Mouse (Mus musculus) bone marrow macrophage, adult 2 months (primary cell): ENCODE data around the gene Fam3b.

ENCODE experiments used
- CTCF ChIP-seq: IDR thresholded peaks from 2 replicates; pipeline ENCODE4 v1.5.1; 2012; ENCODE audit warnings: low read depth, mild to moderate bottlenecking, low read length, moderate library complexity
- POLR2A ChIP-seq: IDR thresholded peaks from 2 replicates; pipeline ENCODE4 v1.6.1; 2012; ENCODE audit warnings: mild to moderate bottlenecking, low read depth, low read length, borderline replicate concordance

DNA sequence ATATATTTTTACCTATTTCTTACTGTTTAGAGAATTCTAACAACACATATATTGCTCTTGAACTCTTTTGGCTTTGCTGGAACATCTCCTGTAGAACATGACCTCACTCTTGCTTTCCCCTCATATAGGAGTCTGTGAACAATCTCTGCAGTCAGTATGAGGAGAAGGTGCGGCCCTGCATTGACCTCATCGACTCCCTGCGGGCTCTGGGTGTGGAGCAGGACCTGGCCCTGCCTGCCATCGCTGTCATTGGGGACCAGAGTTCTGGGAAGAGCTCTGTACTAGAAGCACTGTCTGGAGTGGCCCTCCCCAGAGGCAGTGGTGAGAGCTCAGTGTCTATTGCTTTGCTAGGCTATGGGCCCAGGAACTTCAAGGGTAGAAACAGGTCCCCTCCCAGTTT lies 29.7 kb upstream of the Fam3b start:
- TF ChIP-seq CTCF (no peak), POLR2A (no peak)
